Mouse (Mus musculus) CH12.LX (cell line): Measurements from ENCODE around the gene Trio. TPM values are rescaled to one million over a fixed set of nuclear protein-coding genes. Genes with fewer than 3 reads are reported as not detected.

Source experiments
- DNase-seq: peaks from one replicate; pipeline ENCODE4 v3.0.0-alpha.2; 2013; ENCODE audit errors: extremely low read depth
- H3K27ac ChIP-seq: 2 replicates; pipeline ENCODE4 v1.5.1; 2012; ENCODE audit warnings: low read depth, mild to moderate bottlenecking, control low read depth, moderate library complexity; ENCODE audit not compliant: insufficient read depth
- H3K27me3 ChIP-seq: replicated peaks from 2 replicates; pipeline ENCODE3; 2012; ENCODE audit warnings: inconsistent platforms
- H3K36me3 ChIP-seq, 2 experiments: replicated peaks in 1 of 2; 2 replicates each; pipeline versions ENCODE3 to v1.6.1; 2012; ENCODE audit warnings: inconsistent platforms in 1 of 2, low read length in 1 of 2, mild to moderate bottlenecking in 1 of 2, mixed read lengths in 1 of 2, moderate library complexity in 1 of 2; ENCODE audit not compliant: control insufficient read depth in 1 of 2, insufficient read depth in 1 of 2
- H3K4me1 ChIP-seq, 2 experiments: 2 replicates each; pipeline ENCODE4 v1.6.1; 2012; ENCODE audit warnings: inconsistent platforms in 1 of 2, moderate library complexity in 1 of 2; ENCODE audit not compliant: insufficient read depth in 2 of 2, control insufficient read depth in 1 of 2
- H3K4me2 ChIP-seq: 2 replicates; pipeline ENCODE4 v1.6.1; 2012; ENCODE audit warnings: low read depth, mild to moderate bottlenecking, control low read depth; ENCODE audit not compliant: poor library complexity, insufficient read depth, severe bottlenecking
- H3K4me3 ChIP-seq, 3 experiments: fragments of 150-350 bp in 1 of 3; sonication (generic) in 1 of 3; replicated peaks in 1 of 3; 2 replicates each; pipeline versions ENCODE3 to v1.5.1; 2011 to 2012; ENCODE audit warnings: low read depth in 2 of 3, low read length in 2 of 3, mild to moderate bottlenecking in 2 of 3, moderate library complexity in 2 of 3, control low read depth in 1 of 3, improper control_type of control experiment in 1 of 3, inconsistent platforms in 1 of 3, mixed read lengths in 1 of 3; ENCODE audit not compliant: poor library complexity in 1 of 3
- H3K79me2 ChIP-seq: replicated peaks from 2 replicates; pipeline ENCODE4 v1.6.1; 2012; ENCODE audit warnings: mild to moderate bottlenecking, moderate library complexity; ENCODE audit not compliant: control insufficient read depth, poor library complexity, insufficient read depth, severe bottlenecking; ENCODE audit errors: extremely low read depth
- H3K9ac ChIP-seq: 2 replicates; pipeline ENCODE4 v1.6.1; 2012; ENCODE audit warnings: low read depth, mild to moderate bottlenecking, control low read depth, moderate library complexity; ENCODE audit not compliant: insufficient read depth
- H3K9me3 ChIP-seq: replicated peaks from 2 replicates; pipeline ENCODE3; 2012; ENCODE audit warnings: low read length, inconsistent platforms, mixed read lengths
- BHLHE40 ChIP-seq: IDR thresholded peaks from 2 replicates; pipeline ENCODE4 v1.6.1; 2011; ENCODE audit warnings: mild to moderate bottlenecking, low read depth, low read length, improper control_type of control experiment
- CHD1 ChIP-seq: IDR thresholded peaks from 2 replicates; pipeline ENCODE4 v1.6.1; 2012; ENCODE audit warnings: low read depth, low read length, improper control_type of control experiment, inconsistent platforms
- E2F4 ChIP-seq: IDR thresholded peaks from 2 replicates; pipeline ENCODE4 v1.6.1; 2011; ENCODE audit warnings: low read depth, low read length, improper control_type of control experiment; ENCODE audit not compliant: insufficient replicate concordance
- ELF1 ChIP-seq: IDR thresholded peaks from 2 replicates; pipeline ENCODE4 v1.6.1; 2014; ENCODE audit warnings: low read depth, mild to moderate bottlenecking, inconsistent platforms, low read length, improper control_type of control experiment
- EP300 ChIP-seq: IDR thresholded peaks from 2 replicates; pipeline ENCODE4 v1.6.1; 2011; ENCODE audit warnings: low read length, improper control_type of control experiment
- ETS1 ChIP-seq: conservative IDR thresholded peaks from 2 replicates; pipeline ENCODE4 v1.6.1; 2012; ENCODE audit warnings: low read depth, mild to moderate bottlenecking, inconsistent platforms, low read length, improper control_type of control experiment, moderate library complexity
- HCFC1 ChIP-seq: IDR thresholded peaks from 2 replicates; pipeline ENCODE4 v1.6.1; 2012; ENCODE audit warnings: low read depth, mild to moderate bottlenecking, inconsistent platforms, low read length, improper control_type of control experiment
- IRF4 ChIP-seq: IDR thresholded peaks from 2 replicates; pipeline ENCODE4 v1.6.1; 2014; ENCODE audit warnings: low read depth, mild to moderate bottlenecking, inconsistent platforms, low read length, improper control_type of control experiment
- JUN ChIP-seq: IDR thresholded peaks from 2 replicates; pipeline ENCODE4 v1.6.1; 2011; ENCODE audit warnings: low read depth, mild to moderate bottlenecking, low read length, improper control_type of control experiment, moderate library complexity; ENCODE audit not compliant: insufficient read depth
- JUND ChIP-seq: conservative IDR thresholded peaks from 2 replicates; pipeline ENCODE4 v1.6.1; 2011; ENCODE audit warnings: low read depth, low read length, improper control_type of control experiment
- MAZ ChIP-seq: IDR thresholded peaks from 2 replicates; pipeline ENCODE4 v1.6.1; 2012; ENCODE audit warnings: low read depth, mild to moderate bottlenecking, inconsistent platforms, low read length, improper control_type of control experiment, moderate library complexity
- MXI1 ChIP-seq: IDR thresholded peaks from 2 replicates; pipeline ENCODE4 v1.6.1; 2011; ENCODE audit warnings: mild to moderate bottlenecking, low read depth, low read length, improper control_type of control experiment
- NELFE ChIP-seq: IDR thresholded peaks from 2 replicates; pipeline ENCODE4 v1.6.1; 2011; ENCODE audit warnings: low read depth, low read length, improper control_type of control experiment
- NRF1 ChIP-seq: IDR thresholded peaks from 2 replicates; pipeline ENCODE4 v1.6.1; 2014; ENCODE audit warnings: low read depth, mild to moderate bottlenecking, inconsistent platforms, low read length, improper control_type of control experiment, moderate library complexity
- PAX5 ChIP-seq: IDR thresholded peaks from 2 replicates; pipeline ENCODE4 v1.6.1; 2012; ENCODE audit warnings: low read length, inconsistent platforms, mixed read lengths
- POLR2A ChIP-seq: IDR thresholded peaks from 2 replicates; pipeline ENCODE4 v1.6.1; 2011; ENCODE audit warnings: low read depth, mild to moderate bottlenecking, improper control_type of control experiment, low read length
- POLR2AphosphoS2 ChIP-seq: IDR thresholded peaks from 2 replicates; pipeline ENCODE4 v1.6.1; 2011; ENCODE audit warnings: low read depth, low read length, improper control_type of control experiment
- RAD21 ChIP-seq: IDR thresholded peaks from 2 replicates; pipeline ENCODE4 v1.6.1; 2011; ENCODE audit warnings: low read depth, mild to moderate bottlenecking, low read length, improper control_type of control experiment, moderate library complexity
- SMC3 ChIP-seq: IDR thresholded peaks from 2 replicates; pipeline ENCODE4 v1.6.1; 2011; ENCODE audit warnings: low read depth, low read length, improper control_type of control experiment
- TBP ChIP-seq: conservative IDR thresholded peaks from 2 replicates; pipeline ENCODE4 v1.6.1; 2011; ENCODE audit warnings: low read depth, low read length, improper control_type of control experiment
- TCF12 ChIP-seq: IDR thresholded peaks from 2 replicates; pipeline ENCODE4 v1.6.1; 2014; ENCODE audit warnings: low read depth, mild to moderate bottlenecking, inconsistent platforms, low read length, improper control_type of control experiment
- UBTF ChIP-seq: IDR thresholded peaks from 2 replicates; pipeline ENCODE4 v1.6.1; 2012; ENCODE audit warnings: low read depth, mild to moderate bottlenecking, inconsistent platforms, low read length, improper control_type of control experiment, moderate library complexity
- USF1 ChIP-seq: IDR thresholded peaks from 2 replicates; pipeline ENCODE4 v1.6.1; 2014; ENCODE audit warnings: low read depth, mild to moderate bottlenecking, inconsistent platforms, low read length, improper control_type of control experiment
- ZC3H11A ChIP-seq: IDR thresholded peaks from 2 replicates; pipeline ENCODE4 v1.6.1; 2012; ENCODE audit warnings: low read depth, mild to moderate bottlenecking, inconsistent platforms, low read length, improper control_type of control experiment
- ZKSCAN1 ChIP-seq: IDR thresholded peaks from 2 replicates; pipeline ENCODE4 v1.6.1; 2012; ENCODE audit warnings: low read depth, inconsistent platforms, low read length, improper control_type of control experiment, borderline replicate concordance
- ZMIZ1 ChIP-seq: IDR thresholded peaks from 2 replicates; pipeline ENCODE4 v1.6.1; 2012; ENCODE audit warnings: low read depth, mild to moderate bottlenecking, inconsistent platforms, low read length, improper control_type of control experiment
- ZNF384 ChIP-seq: IDR thresholded peaks from 2 replicates; pipeline ENCODE4 v1.6.1; 2012; ENCODE audit warnings: low read depth, low read length, improper control_type of control experiment, inconsistent platforms
- dilution Hi-C: fragments of 300-500 bp; cut with MboI; formaldehyde crosslinking; loops from 2 replicates; pipeline ENCODE4 v1.14.3; 2020; ENCODE audit warnings: low sequenced_read_pairs; ENCODE audit not compliant: extremely low pct_unique_long_range_greater_than_20kb, extremely low pct_ligation_motif_present
- in situ Hi-C: fragments of 300-500 bp; cut with MboI; formaldehyde crosslinking; loops from 3 replicates; pipeline ENCODE4 v1.14.3; 2019; ENCODE audit warnings: low sequenced_read_pairs, low pct_ligation_motif_present, low pct_unique_long_range_greater_than_20kb, mixed read lengths
- polyA plus RNA-seq: library from polyadenylated mRNA; unstranded; fragments of >175 nt; gene quantifications from 2 replicates; pipeline ENCODE4 v1.2.1, GENCODE M21; 2012; ENCODE audit warnings: low read depth; ENCODE audit not compliant: insufficient read length
- total RNA-seq, 2 experiments: library from RNA; depleted of rRNA; stranded (reverse); fragments of 300-350 nt in 1 of 2; fragments of >200 nt in 1 of 2; gene quantifications; 2 replicates each; pipeline ENCODE4 v1.2.3; 2012 to 2014

The Trio gene
- total and polyA plus RNA-seq, 3 experiments = 3.9 to 17.5 (median 4.3) TPM

DNA sequence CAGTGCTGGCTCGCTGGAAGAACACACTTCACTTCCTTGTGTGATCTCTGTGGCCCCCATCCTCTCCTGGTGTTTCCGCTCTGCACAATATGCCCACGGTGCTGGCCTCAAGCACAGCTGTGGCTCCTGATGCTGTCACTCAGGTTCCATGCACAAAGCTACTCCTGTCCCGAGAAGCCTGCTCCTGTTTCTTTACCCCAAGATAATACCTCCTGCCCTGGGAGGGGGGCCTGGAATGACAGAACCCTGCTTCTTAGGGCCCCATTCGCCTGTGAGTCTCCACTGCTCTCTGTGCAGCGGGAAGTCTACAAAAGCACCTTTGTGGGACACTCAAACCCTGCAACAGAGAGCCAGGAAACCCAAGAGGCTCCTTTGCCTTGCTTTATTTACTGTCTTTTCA, 232.4 kb downstream of the Trio start:
- dilution Hi-C loops = no loop called here
- no peak for DNase-seq
- H3K79me2 ChIP-seq = no peaks in the 10 kb centered on the region
- no peaks in the 10 kb centered on the region for H3K9me3 ChIP-seq
- no peaks in the 10 kb centered on the region for H3K36me3 ChIP-seq
- H3K27me3 ChIP-seq = no peaks in the 10 kb centered on the region
- TF ChIP-seq HCFC1 = no peak
- TF ChIP-seq POLR2A = no peak
- no peak for TF ChIP-seq SMC3
- TF ChIP-seq ZKSCAN1 = no peak
- TF ChIP-seq TBP = no peak
- no peak for TF ChIP-seq NRF1
- no peak for TF ChIP-seq ZMIZ1
- TF ChIP-seq JUN = no peak
- no peak for TF ChIP-seq UBTF
- no peak for TF ChIP-seq USF1
- TF ChIP-seq NELFE = no peak
- no peak for TF ChIP-seq ETS1
- no peak for TF ChIP-seq ZC3H11A
- TF ChIP-seq MAZ = no peak
- TF ChIP-seq EP300 = no peak
- no peak for TF ChIP-seq BHLHE40
- TF ChIP-seq RAD21 = no peak
- TF ChIP-seq POLR2AphosphoS2 = no peak
- no peak for TF ChIP-seq ELF1
- no peak for TF ChIP-seq TCF12
- H3K27ac ChIP-seq = no peak overlapping the region
- no peak overlapping the region for H3K9ac ChIP-seq
- H3K4me2 ChIP-seq = no peak overlapping the region
- no peak overlapping the region for H3K4me3 ChIP-seq
- H3K4me1 ChIP-seq = peaks cover 6 to 48% of the 10 kb centered on the region in 2 experiments; a peak in 3 of 4 replicates
- in situ Hi-C loops = no loop called here

DNA sequence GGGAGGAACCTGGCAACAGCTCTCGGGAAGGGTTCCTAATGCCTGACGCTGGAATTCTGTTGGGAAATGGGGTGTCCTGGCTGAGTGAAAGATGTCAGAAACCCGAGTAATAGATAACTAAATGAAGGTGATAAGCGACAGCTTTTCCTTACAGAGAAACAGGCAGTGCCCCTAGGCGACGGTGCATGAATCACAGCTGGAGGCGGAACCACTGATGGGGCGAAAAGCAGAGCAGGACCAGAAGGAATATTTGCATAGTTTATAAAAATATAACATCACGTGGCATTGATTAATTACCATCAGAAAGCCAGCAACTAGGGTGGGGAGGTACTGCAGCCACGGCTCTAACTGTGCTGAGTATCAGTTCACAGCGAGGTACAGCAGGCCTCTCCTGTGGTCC, 233.2 kb downstream of the Trio start:
- peak; percentile 58 for DNase-seq
- Histone ChIP-seq H3K27ac (no peak overlapping the region), H3K4me3 (no peak overlapping the region), H3K9me3 (no peaks in the 10 kb centered on the region), H3K79me2 (no peaks in the 10 kb centered on the region), H3K4me2 (no peak overlapping the region), H3K27me3 (no peaks in the 10 kb centered on the region), H3K4me1 (peaks cover 6 to 48% of the 10 kb centered on the region in 2 experiments; a peak in 3 of 4 replicates), H3K9ac (no peak overlapping the region), H3K36me3 (no peaks in the 10 kb centered on the region)
- dilution Hi-C loops (no loop called here), in situ Hi-C loops (no loop called here)
- no peak for TF ChIP-seq MAZ
- no peak for TF ChIP-seq POLR2A
- no peak for TF ChIP-seq JUND
- no peak for TF ChIP-seq ETS1
- TF ChIP-seq IRF4 = no peak
- no peak for TF ChIP-seq E2F4
- TF ChIP-seq CHD1 = no peak
- TF ChIP-seq UBTF = no peak
- no peak for TF ChIP-seq PAX5
- TF ChIP-seq TCF12 = no peak
- no peak for TF ChIP-seq POLR2AphosphoS2
- no peak for TF ChIP-seq ZNF384
- no peak for TF ChIP-seq TBP
- no peak for TF ChIP-seq JUN
- no peak for TF ChIP-seq MXI1
